Mouse (Mus musculus): ENCODE results near the gene Nup37. TPM values are rescaled to one million over a fixed set of nuclear protein-coding genes. Genes with fewer than 3 reads are reported as not detected.

Nup37 gene
- polyA plus RNA-seq (2016; fragmentation: Nextera tagmentation; extraction: Ambion mirVana) = 72.1 and 82.2 TPM in 2 replicates

DNA sequence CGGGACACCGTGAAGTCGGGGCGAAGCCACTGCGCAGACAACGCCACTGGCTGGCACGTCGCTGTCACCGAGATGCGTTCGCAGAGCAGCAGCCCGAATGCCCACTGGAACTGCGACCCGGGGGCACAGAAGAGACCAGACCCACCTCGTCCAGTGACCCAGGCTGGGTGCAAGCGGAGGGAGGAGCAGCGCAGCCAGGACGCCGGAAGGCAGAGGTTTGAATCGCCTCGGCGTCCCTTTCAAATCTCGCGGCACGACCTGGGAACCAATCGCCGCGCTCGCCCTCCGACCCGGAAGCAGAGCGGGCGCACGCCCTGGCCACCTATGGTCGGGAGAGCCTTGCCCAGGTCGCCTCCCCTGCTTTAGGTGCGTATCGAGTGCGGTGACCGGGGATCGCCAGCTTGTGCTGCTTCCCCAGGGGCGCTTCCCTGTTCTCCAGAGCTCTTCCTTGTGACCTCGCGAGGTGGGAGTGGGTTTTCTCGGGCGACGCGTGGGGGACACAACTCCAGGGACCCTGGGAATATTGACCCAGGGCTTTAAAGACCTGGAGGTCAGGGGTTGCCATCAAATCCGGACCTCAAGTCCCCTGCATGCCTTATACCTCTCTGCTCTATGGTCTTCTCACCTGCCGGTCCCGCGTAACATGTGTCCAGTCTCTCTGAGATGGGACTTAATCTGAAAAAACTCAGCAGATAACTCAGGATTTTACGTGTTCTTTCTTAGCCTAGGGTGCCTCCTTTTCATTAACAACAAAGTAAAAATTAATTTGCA is at the start of gene Nup37, which contains the start of gene Parpbp:
TSS of gene Nup37 (plus strand) at position 286 of the 771 bp plus-strand sequence.
TSS of gene Parpbp (minus strand) at position 235 of the 771 bp plus-strand sequence.
- no peaks in the 10 kb centered on the region for H3K9me3 ChIP-seq
- H3K4me2 ChIP-seq (replicated peaks) = peak within 1 kb of the TSS; percentile 84
- H3K9ac ChIP-seq (replicated peaks) = peak within 1 kb of the TSS; percentile 67
- peak within 1 kb of the TSS; percentile 75 for H3K4me3 ChIP-seq
- under 1% methylated on average over 53 of the region's 53 CpGs for WGBS
- no peaks in the 10 kb centered on the region for H3K27me3 ChIP-seq
- H3K4me1 ChIP-seq = peaks cover 24% of the 10 kb centered on the region
- ATAC-seq (ENCODE audit: low FRiP score, low read depth) = peak; percentile 99
- H3K27ac ChIP-seq (replicated peaks) = no peak within 1 kb of the TSS
- 0 out of 2 replicates have a peak, but pooled peaks cover 15% of the 10 kb centered on the region for H3K36me3 ChIP-seq

- ATAC-seq (ENCODE audit: low FRiP score, low read depth) = no peak
Observed at GRCm38 (mm10) chr10:88106169-88106568, 40.6 kb upstream of the Nup37 start.

DNA sequence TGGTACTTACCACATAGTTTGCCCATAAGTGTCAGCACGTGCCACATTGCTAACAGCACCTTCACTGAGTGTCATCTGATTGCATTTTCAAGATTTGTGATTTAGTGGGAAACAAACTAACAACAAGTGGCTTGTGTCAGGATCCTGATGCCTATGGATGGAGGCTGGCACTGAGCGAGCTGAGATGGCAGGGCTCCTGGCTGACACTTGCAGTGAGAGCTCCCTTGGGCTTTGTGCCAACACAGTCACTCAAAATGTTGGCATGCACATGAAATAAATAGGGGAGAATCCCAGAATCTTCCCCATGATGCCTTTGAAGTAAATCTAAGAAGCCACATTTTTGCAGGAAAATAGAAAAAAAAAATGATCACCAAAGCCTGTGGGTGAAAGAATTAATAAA is 33.5 kb upstream of the Nup37 start:
- Histone ChIP-seq H3K9ac (replicated peaks) (no peak overlapping the region), H3K36me3 (no peaks in the 10 kb centered on the region), H3K27me3 (no peaks in the 10 kb centered on the region), H3K4me1 (no peaks in the 10 kb centered on the region), H3K27ac (replicated peaks) (no peak overlapping the region), H3K4me3 (no peak overlapping the region), H3K9me3 (no peaks in the 10 kb centered on the region), H3K4me2 (replicated peaks) (no peak overlapping the region)
- WGBS = 96% methylated on average over 2 of the region's 2 CpGs
- no peak for ATAC-seq (ENCODE audit: low FRiP score, low read depth)

More at GRCm38 (mm10) chr10:88106169-88106568, 40.6 kb upstream of the Nup37 start:
- 91% methylated on average over 2 of the region's 2 CpGs for WGBS
- no peaks in the 10 kb centered on the region for H3K27me3 ChIP-seq
- no peaks in the 10 kb centered on the region for H3K36me3 ChIP-seq
- H3K4me1 ChIP-seq = no peaks in the 10 kb centered on the region
- H3K9ac ChIP-seq (replicated peaks) = no peak overlapping the region
- H3K4me2 ChIP-seq (replicated peaks) = no peak overlapping the region
- no peaks in the 10 kb centered on the region for H3K9me3 ChIP-seq
- H3K4me3 ChIP-seq = no peak overlapping the region
- H3K27ac ChIP-seq (replicated peaks) = no peak overlapping the region

GRCm38 (mm10) chr10:88119721-88120120 is 27.1 kb upstream of the Nup37 start:
- H3K36me3 ChIP-seq = 0 out of 2 replicates have a peak, but pooled peaks cover 3% of the 10 kb centered on the region
- H3K9me3 ChIP-seq = no peaks in the 10 kb centered on the region
- H3K27ac ChIP-seq (replicated peaks) = no peak overlapping the region
- H3K4me1 ChIP-seq = no peaks in the 10 kb centered on the region
- no peak overlapping the region for H3K4me2 ChIP-seq (replicated peaks)
- no peak overlapping the region for H3K4me3 ChIP-seq
- no peaks in the 10 kb centered on the region for H3K27me3 ChIP-seq
- no peak overlapping the region for H3K9ac ChIP-seq (replicated peaks)
- ATAC-seq (ENCODE audit: low FRiP score, low read depth) = no peak

- Histone ChIP-seq H3K9ac (replicated peaks) (no peak overlapping the region), H3K27ac (replicated peaks) (no peak overlapping the region), H3K4me1 (no peaks in the 10 kb centered on the region), H3K4me2 (replicated peaks) (no peak overlapping the region), H3K4me3 (no peak overlapping the region), H3K36me3 (0 out of 2 replicates have a peak, but pooled peaks cover 10% of the 10 kb centered on the region), H3K9me3 (no peaks in the 10 kb centered on the region), H3K27me3 (no peaks in the 10 kb centered on the region)
- ATAC-seq (ENCODE audit: low FRiP score, low read depth) = no peak
- 98% methylated on average over 16 of the region's 16 CpGs for WGBS
Observed at GRCm38 (mm10) chr10:88135630-88136029, 11.2 kb upstream of the Nup37 start.

DNA sequence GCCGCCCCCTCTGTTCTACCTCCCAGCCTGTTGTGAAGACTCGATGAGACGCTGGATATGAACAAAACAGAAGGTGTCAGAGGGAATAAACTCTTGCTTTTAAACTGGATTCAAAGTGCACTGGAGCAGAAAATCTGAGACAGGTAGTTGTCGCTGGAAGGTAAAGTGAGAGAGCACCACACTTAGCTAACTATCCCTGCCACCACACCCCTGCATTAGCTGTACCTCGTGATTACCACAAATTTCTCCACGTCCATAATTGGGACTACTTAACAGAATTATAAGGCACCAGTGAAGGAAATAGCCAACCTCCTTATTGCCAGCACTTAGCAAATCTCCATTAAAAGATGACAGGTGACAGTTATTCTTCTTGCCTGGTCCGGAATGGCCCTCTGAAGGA is 605 bp upstream of the Nup37 start:
- Histone ChIP-seq H3K4me3 (peak overlapping the region; percentile 75), H3K36me3 (0 out of 2 replicates have a peak, but pooled peaks cover 15% of the 10 kb centered on the region), H3K4me1 (peaks cover 24% of the 10 kb centered on the region), H3K9ac (replicated peaks) (peak overlapping the region; percentile 67), H3K27ac (replicated peaks) (no peak overlapping the region), H3K9me3 (no peaks in the 10 kb centered on the region), H3K27me3 (no peaks in the 10 kb centered on the region), H3K4me2 (replicated peaks) (peak overlapping the region; percentile 84)
- 0 out of 2 replicates have a peak, but pooled peaks have one; percentile 9 for ATAC-seq (ENCODE audit: low FRiP score, low read depth)
- 14% methylated on average over 7 of the region's 7 CpGs for WGBS

DNA sequence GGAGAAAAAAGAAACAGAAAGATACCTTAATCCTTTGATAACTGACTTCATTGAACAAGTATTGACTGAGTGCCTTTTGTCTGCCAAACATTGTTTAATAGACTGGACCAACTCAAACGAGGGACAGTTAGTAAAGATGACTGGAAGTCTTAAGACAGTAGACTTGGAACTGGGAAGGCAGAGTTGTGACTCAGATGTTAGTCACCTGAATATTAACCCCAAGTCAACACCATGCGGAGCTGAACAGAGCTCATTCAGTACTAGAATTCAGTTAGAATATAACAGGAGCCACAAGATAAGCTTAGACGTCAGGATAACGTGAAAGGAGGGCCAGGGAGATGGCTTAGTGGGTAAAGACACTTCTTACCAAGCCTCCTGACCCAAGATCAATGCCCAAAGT is 3.6 kb downstream of the Nup37 start:
- ATAC-seq (ENCODE audit: low FRiP score, low read depth) = no peak
- 91% methylated on average over 4 of the region's 4 CpGs for WGBS
- Histone ChIP-seq H3K27me3 (no peaks in the 10 kb centered on the region), H3K36me3 (peaks cover 35% of the 10 kb centered on the region), H3K4me1 (peaks cover 18% of the 10 kb centered on the region), H3K4me3 (no peak overlapping the region), H3K9me3 (no peaks in the 10 kb centered on the region), H3K9ac (replicated peaks) (no peak overlapping the region), H3K4me2 (replicated peaks) (no peak overlapping the region), H3K27ac (replicated peaks) (no peak overlapping the region)

DNA sequence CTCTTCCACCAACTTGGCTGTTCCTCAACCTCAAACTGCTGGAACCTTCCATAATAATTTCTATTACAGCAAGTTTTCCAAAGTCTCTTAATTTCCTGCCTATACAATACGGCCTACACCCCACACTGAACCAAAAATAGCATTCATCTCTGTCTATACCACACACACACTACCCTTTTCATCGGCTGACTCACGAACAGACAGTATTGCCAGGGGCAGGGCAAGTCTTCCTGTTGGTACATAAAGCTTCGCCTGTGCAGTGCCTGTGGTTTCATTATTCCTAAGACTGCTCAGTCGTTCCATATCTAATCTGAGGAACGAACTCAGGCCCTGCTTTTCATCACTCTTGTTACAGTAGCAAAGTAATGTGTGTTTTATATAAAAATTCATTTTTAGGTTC is 4.9 kb downstream of the Nup37 start:
- Histone ChIP-seq H3K27ac (replicated peaks) (no peak overlapping the region), H3K36me3 (peaks cover 35% of the 10 kb centered on the region), H3K4me1 (peaks cover 7% of the 10 kb centered on the region), H3K4me2 (replicated peaks) (no peak overlapping the region), H3K9ac (replicated peaks) (no peak overlapping the region), H3K4me3 (no peak overlapping the region), H3K27me3 (no peaks in the 10 kb centered on the region), H3K9me3 (no peaks in the 10 kb centered on the region)
- 97% methylated on average over 6 of the region's 6 CpGs for WGBS
- ATAC-seq (ENCODE audit: low FRiP score, low read depth) = no peak

DNA sequence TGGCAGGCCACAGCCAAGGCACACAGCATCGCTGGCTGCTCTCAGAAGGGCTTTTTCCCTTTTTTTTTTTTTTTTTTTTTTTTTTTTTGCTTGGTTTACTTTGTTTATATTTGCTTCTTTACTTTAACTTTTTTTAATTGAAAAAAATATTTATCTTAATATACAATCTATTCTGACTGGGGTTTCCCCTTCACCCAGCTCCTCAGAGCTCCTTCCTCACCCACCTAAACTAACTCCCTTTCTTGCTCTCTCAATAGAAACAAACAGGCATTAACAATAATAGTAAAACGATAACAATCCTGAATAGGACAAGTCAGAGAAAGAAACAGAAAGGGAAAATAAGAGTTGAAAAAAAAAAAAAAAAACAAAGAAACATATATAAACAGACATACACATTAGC is 15.3 kb downstream of the Nup37 start:
- Histone ChIP-seq H3K4me1 (no peaks in the 10 kb centered on the region), H3K4me3 (no peak overlapping the region), H3K9ac (replicated peaks) (no peak overlapping the region), H3K36me3 (peaks cover 23% of the 10 kb centered on the region), H3K9me3 (no peaks in the 10 kb centered on the region), H3K4me2 (replicated peaks) (no peak overlapping the region), H3K27ac (replicated peaks) (no peak overlapping the region), H3K27me3 (no peaks in the 10 kb centered on the region)
- ATAC-seq (ENCODE audit: low FRiP score, low read depth) = no peak
- 94% methylated on average over 2 of the region's 2 CpGs for WGBS

GRCm38 (mm10) chr10:88162676-88163075 is 15.9 kb downstream of the Nup37 start:
- H3K4me1 ChIP-seq = no peaks in the 10 kb centered on the region
- no peak overlapping the region for H3K4me2 ChIP-seq (replicated peaks)
- no peaks in the 10 kb centered on the region for H3K9me3 ChIP-seq
- no peak overlapping the region for H3K27ac ChIP-seq (replicated peaks)
- no peaks in the 10 kb centered on the region for H3K27me3 ChIP-seq
- no peak overlapping the region for H3K4me3 ChIP-seq
- 90% methylated on average over 5 of the region's 5 CpGs for WGBS
- peaks cover 23% of the 10 kb centered on the region for H3K36me3 ChIP-seq
- ATAC-seq (ENCODE audit: low FRiP score, low read depth) = no peak
- no peak overlapping the region for H3K9ac ChIP-seq (replicated peaks)

- ATAC-seq (ENCODE audit: low FRiP score, low read depth) = no peak
- Histone ChIP-seq H3K27ac (replicated peaks) (no peak overlapping the region), H3K9ac (replicated peaks) (no peak overlapping the region), H3K4me2 (replicated peaks) (no peak overlapping the region), H3K4me1 (no peaks in the 10 kb centered on the region), H3K9me3 (no peaks in the 10 kb centered on the region), H3K27me3 (no peaks in the 10 kb centered on the region), H3K36me3 (peaks cover 6% of the 10 kb centered on the region), H3K4me3 (no peak overlapping the region)
- 96% methylated on average over 3 of the region's 3 CpGs for WGBS
Observed at GRCm38 (mm10) chr10:88166158-88166557, 19.4 kb downstream of the Nup37 start.

- H3K4me2 ChIP-seq (replicated peaks) = no peak overlapping the region
- H3K4me1 ChIP-seq = no peaks in the 10 kb centered on the region
- H3K9me3 ChIP-seq = no peaks in the 10 kb centered on the region
- no peak overlapping the region for H3K27ac ChIP-seq (replicated peaks)
- H3K36me3 ChIP-seq = peaks cover 5% of the 10 kb centered on the region; the same call in 1 of the 2 replicates
- ATAC-seq (ENCODE audit: low FRiP score, low read depth) = no peak
- H3K27me3 ChIP-seq = no peaks in the 10 kb centered on the region
- 90% methylated on average over 7 of the region's 7 CpGs for WGBS
- no peak overlapping the region for H3K4me3 ChIP-seq
- H3K9ac ChIP-seq (replicated peaks) = no peak overlapping the region
Observed at GRCm38 (mm10) chr10:88167438-88168077, 20.8 kb downstream of the Nup37 start.
